Mouse (Mus musculus): ENCODE measurements around the gene Prl2b1. TPM values are rescaled to one million over a fixed set of nuclear protein-coding genes. Genes with fewer than 3 reads are reported as not detected.

Gene Prl2b1
- not detected in 2 replicates for polyA plus RNA-seq (2012; rRNA removed)

GRCm38 (mm10) chr13:27390746-27391145 is at the start of gene Prl2b1:
Gene Prl2b1, minus strand, starts transcription at chr13:27390846.

GRCm38 (mm10) chr13:27438588-27438987 is 47.9 kb upstream of the Prl2b1 start, which contains the start of gene Prl8a6:
Gene Prl8a6, minus strand, starts transcription at chr13:27438688.

GRCm38 (mm10) chr13:27345373-27345772 is 45.3 kb downstream of the Prl2b1 start, which contains the start of gene Prl8a2:
Gene Prl8a2, plus strand, starts transcription at chr13:27345673.

Other genes starting within 250 kb of the Prl2b1 start
- not detected in 2 replicates for gene Prl3d3, start 234.1 kb downstream of the Prl2b1 start, polyA plus RNA-seq (2012; rRNA removed)
- not detected in 2 replicates for gene Prl3c1, start 194.2 kb downstream of the Prl2b1 start, polyA plus RNA-seq (2012; rRNA removed)
- gene Prl3b1, start 149.0 kb downstream of the Prl2b1 start, polyA plus RNA-seq (2012; rRNA removed): not detected in 2 replicates
- gene Prl3a1, start 131.4 kb downstream of the Prl2b1 start, polyA plus RNA-seq (2012; rRNA removed): not detected in 2 replicates
- not detected in 2 replicates for gene Prl6a1, start 78.2 kb downstream of the Prl2b1 start, polyA plus RNA-seq (2012; rRNA removed)
- gene Prl8a2, start 45.2 kb downstream of the Prl2b1 start, polyA plus RNA-seq (2012; rRNA removed): not detected in 2 replicates
- gene Prl8a6, start 47.8 kb upstream of the Prl2b1 start, polyA plus RNA-seq (2012; rRNA removed): not detected in 2 replicates
- not detected in 2 replicates for gene Prl8a8, start 122.4 kb upstream of the Prl2b1 start, polyA plus RNA-seq (2012; rRNA removed)
- not detected in 2 replicates for gene Prl8a9, start 173.8 kb upstream of the Prl2b1 start, polyA plus RNA-seq (2012; rRNA removed)
- not detected in 2 replicates for gene Prl8a1, start 191.3 kb upstream of the Prl2b1 start, polyA plus RNA-seq (2012; rRNA removed)
- not detected in 2 replicates for gene Prl7b1, start 219.7 kb upstream of the Prl2b1 start, polyA plus RNA-seq (2012; rRNA removed)

Data from stomach, adult 2 months (tissue).